Mouse (Mus musculus): ENCODE results near the gene Phactr2. TPM values are rescaled to one million over a fixed set of nuclear protein-coding genes. Genes with fewer than 3 reads are reported as not detected.
A peak's percentile ranks its signal among the peaks of the same experiment; 100 is the strongest.
"Not testable (repeated sequence)": the region's sequence is repeated elsewhere in the genome, so short reads cannot be mapped to it uniquely, and the experiment has no call there.

Gene Phactr2
- total RNA-seq, 4 experiments from 2014 or later: 24.3 to 27.5 (median 25.4) TPM

- no peak for DNase-seq (ENCODE audit: low spot score in 2 of 2)
These were observed 260.3 kb downstream of the Phactr2 start for GRCm38 (mm10) chr10:13213956-13214355.

- no peak for DNase-seq (ENCODE audit: low spot score in 2 of 2)
These were observed 261.4 kb downstream of the Phactr2 start for GRCm38 (mm10) chr10:13212829-13213228.

GRCm38 (mm10) chr10:13212326-13212725 is 261.9 kb downstream of the Phactr2 start:
- DNase-seq (ENCODE audit: low spot score in 2 of 2): no peak

GRCm38 (mm10) chr10:13209930-13210637 is 264.1 kb downstream of the Phactr2 start:
- no peak for DNase-seq (ENCODE audit: low spot score in 2 of 2)

GRCm38 (mm10) chr10:13209506-13209905 is 264.7 kb downstream of the Phactr2 start:
- no peak for DNase-seq (ENCODE audit: low spot score in 2 of 2)

- no peak for DNase-seq (ENCODE audit: low spot score in 2 of 2)
These were observed 265.2 kb downstream of the Phactr2 start for GRCm38 (mm10) chr10:13209061-13209460.

GRCm38 (mm10) chr10:13201741-13202293 is 272.4 kb downstream of the Phactr2 start:
- no peak for DNase-seq (ENCODE audit: low spot score in 2 of 2)

- no peak for DNase-seq (ENCODE audit: low spot score in 2 of 2)
These were observed 273.4 kb downstream of the Phactr2 start for GRCm38 (mm10) chr10:13200862-13201261.

- no peak for DNase-seq (ENCODE audit: low spot score in 2 of 2)
These were observed 275.0 kb downstream of the Phactr2 start for GRCm38 (mm10) chr10:13199234-13199633.

- DNase-seq (ENCODE audit: low spot score in 2 of 2): no peak
These were observed 277.2 kb downstream of the Phactr2 start for GRCm38 (mm10) chr10:13196872-13197507.

GRCm38 (mm10) chr10:13193496-13193895 is 280.7 kb downstream of the Phactr2 start:
- not testable (repeated sequence) for DNase-seq (ENCODE audit: low spot score in 2 of 2)

- peak; percentile 92 to 96 for DNase-seq (ENCODE audit: low spot score in 2 of 2)
These were observed 281.4 kb downstream of the Phactr2 start, which contains the start of gene Ltv1 for GRCm38 (mm10) chr10:13192731-13193351. TSS of gene Ltv1 (minus strand) at chr10:13193168.

GRCm38 (mm10) chr10:13189881-13190280 is 284.3 kb downstream of the Phactr2 start:
- no peak for DNase-seq (ENCODE audit: low spot score in 2 of 2)

GRCm38 (mm10) chr10:13186754-13187153 is 287.5 kb downstream of the Phactr2 start:
- no peak for DNase-seq (ENCODE audit: low spot score in 2 of 2)

GRCm38 (mm10) chr10:13184170-13184766 is 289.9 kb downstream of the Phactr2 start:
- DNase-seq (ENCODE audit: low spot score in 2 of 2): no peak

GRCm38 (mm10) chr10:13180211-13180610 is 294.0 kb downstream of the Phactr2 start:
- no peak for DNase-seq (ENCODE audit: low spot score in 2 of 2)

GRCm38 (mm10) chr10:13177973-13178624 is 296.1 kb downstream of the Phactr2 start, which contains the start of gene Zc2hc1b:
TSS of gene Zc2hc1b (minus strand) at chr10:13178023.
- no peak for DNase-seq (ENCODE audit: low spot score in 2 of 2)

- DNase-seq (ENCODE audit: low spot score in 2 of 2): no peak
These were observed 298.3 kb downstream of the Phactr2 start for GRCm38 (mm10) chr10:13175866-13176265.

GRCm38 (mm10) chr10:13172798-13173221 is 301.4 kb downstream of the Phactr2 start:
- DNase-seq (ENCODE audit: low spot score in 2 of 2): no peak

GRCm38 (mm10) chr10:13171461-13171860 is 302.8 kb downstream of the Phactr2 start:
- DNase-seq (ENCODE audit: low spot score in 2 of 2): no peak
